Mouse (Mus musculus): Measurements from ENCODE around the gene Btnl4. TPM values are rescaled to one million over a fixed set of nuclear protein-coding genes. Genes with fewer than 3 reads are reported as not detected.
"Not testable (repeated sequence)": the region's sequence is repeated elsewhere in the genome, so short reads cannot be mapped to it uniquely, and the experiment has no call there.

The Btnl4 gene
- not detected in 2 replicates for polyA plus RNA-seq (2016; fragmentation: Nextera tagmentation; extraction: Ambion mirVana)

DNA sequence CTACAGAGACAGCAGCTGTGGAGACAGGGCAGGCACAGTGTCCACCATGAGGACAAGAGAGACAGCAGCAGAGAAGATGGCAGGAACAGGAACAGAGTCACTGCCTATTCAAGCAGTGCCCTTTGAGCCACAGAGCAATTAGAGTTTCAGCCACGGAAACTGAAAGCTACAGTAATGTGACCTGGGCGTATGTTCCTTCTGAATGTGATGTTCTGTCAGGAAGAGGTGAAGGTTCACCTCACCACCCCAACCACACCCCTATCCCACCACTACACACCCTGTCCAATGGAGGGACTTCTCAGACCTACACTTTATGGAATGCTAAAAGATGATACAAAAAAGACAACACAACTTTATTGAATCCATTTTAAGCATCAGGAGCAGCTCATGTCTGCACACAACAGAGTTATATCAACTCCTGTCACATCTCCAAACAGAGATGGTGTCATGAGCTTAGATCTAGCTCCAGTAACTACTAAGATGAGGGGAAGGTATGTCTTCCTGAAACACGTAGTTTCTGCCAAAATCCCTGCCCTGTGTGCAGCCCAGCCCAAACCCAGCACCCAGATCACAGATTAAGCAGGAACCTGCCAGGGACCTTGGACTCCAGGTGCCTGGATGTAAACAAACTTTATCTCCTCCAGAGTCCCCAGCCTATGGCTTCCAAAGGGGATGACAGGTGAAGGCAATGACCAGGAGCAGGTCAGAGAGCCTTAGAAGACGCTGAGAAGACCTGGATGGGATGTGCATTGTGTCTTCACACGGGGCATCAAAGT, at the start of gene Btnl4:
Gene Btnl4 (minus strand): TSS at position 81 of the 776 bp plus-strand sequence.
- not testable (repeated sequence) for H3K4me1 ChIP-seq; H3K4me3 ChIP-seq; ATAC-seq; H3K9me3 ChIP-seq (replicated peaks); H3K36me3 ChIP-seq; H3K4me2 ChIP-seq; H3K9ac ChIP-seq; H3K27ac ChIP-seq
- WGBS (ENCODE audit: insufficient replicate concordance): 61% methylated on average over 5 of the region's 5 CpGs
- H3K27me3 ChIP-seq (replicated peaks): peaks cover 32% of the 10 kb centered on the region

DNA sequence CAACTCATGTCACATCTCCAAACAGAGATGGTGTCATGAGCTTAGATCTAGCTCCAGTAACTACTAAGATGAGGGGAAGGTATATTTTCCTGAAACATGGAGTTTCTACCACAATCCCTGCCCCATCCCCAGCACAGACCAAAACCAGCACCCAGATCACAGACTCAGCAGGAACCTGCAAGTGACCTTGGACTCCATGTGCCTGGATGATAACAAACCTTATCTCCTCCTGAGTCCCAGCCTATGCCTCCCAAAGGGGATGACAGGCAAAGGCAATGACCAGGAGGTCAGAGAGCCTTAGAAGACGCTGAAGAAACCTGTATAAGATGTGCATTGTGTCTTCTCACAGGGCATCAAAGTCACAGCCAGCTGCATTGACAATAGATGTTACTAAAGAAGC, 41.9 kb upstream of the Btnl4 start:
- H3K9ac ChIP-seq: no peak overlapping the region
- no peak overlapping the region for H3K27ac ChIP-seq
- H3K4me1 ChIP-seq: no peaks in the 10 kb centered on the region
- H3K4me2 ChIP-seq: no peak overlapping the region
- ATAC-seq: no peak
- WGBS (ENCODE audit: insufficient replicate concordance): 44% methylated on average over 1 of the region's 1 CpGs
- H3K27me3 ChIP-seq (replicated peaks): peaks cover 16% of the 10 kb centered on the region; the same call in 1 of the 2 replicates
- H3K9me3 ChIP-seq (replicated peaks): no peaks in the 10 kb centered on the region
- no peaks in the 10 kb centered on the region for H3K36me3 ChIP-seq
- no peak overlapping the region for H3K4me3 ChIP-seq

GRCm38 (mm10) chr17:34518571-34518970, 41.5 kb upstream of the Btnl4 start:
- not testable (repeated sequence) for H3K36me3 ChIP-seq; H3K4me1 ChIP-seq; H3K4me2 ChIP-seq; H3K9me3 ChIP-seq (replicated peaks); ATAC-seq; H3K9ac ChIP-seq; H3K4me3 ChIP-seq; H3K27ac ChIP-seq
- WGBS (ENCODE audit: insufficient replicate concordance): 42% methylated on average over 3 of the region's 3 CpGs
- peaks cover 18% of the 10 kb centered on the region; the same call in 1 of the 2 replicates for H3K27me3 ChIP-seq (replicated peaks)

DNA sequence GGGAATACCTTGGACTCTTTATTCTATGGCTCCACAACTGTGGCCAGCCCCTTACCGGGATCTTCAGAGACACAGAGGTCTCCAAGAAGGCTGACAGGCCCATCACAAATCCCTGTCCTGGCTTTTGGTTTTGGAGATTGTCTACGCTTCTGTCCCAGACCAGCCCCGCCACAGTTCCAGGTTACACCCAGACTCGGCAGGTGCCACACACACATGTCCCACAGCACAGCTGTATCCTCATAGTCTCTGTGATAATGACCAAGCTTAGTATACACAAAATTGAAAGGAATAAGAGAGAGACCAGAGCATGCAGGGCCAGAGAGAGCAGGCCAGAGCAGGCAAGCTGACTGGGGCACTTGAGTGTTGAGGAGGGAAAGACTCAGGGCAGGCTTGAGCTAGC, 40.7 kb upstream of the Btnl4 start:
- H3K27me3 ChIP-seq (replicated peaks): peaks cover 21% of the 10 kb centered on the region; the same call in 1 of the 2 replicates
- no peak for ATAC-seq
- no peak overlapping the region for H3K4me2 ChIP-seq
- H3K4me3 ChIP-seq: no peak overlapping the region
- H3K9me3 ChIP-seq (replicated peaks): no peaks in the 10 kb centered on the region
- no peaks in the 10 kb centered on the region for H3K4me1 ChIP-seq
- no peak overlapping the region for H3K27ac ChIP-seq
- H3K36me3 ChIP-seq: no peaks in the 10 kb centered on the region
- WGBS (ENCODE audit: insufficient replicate concordance): 69% methylated on average over 4 of the region's 4 CpGs
- H3K9ac ChIP-seq: no peak overlapping the region

DNA sequence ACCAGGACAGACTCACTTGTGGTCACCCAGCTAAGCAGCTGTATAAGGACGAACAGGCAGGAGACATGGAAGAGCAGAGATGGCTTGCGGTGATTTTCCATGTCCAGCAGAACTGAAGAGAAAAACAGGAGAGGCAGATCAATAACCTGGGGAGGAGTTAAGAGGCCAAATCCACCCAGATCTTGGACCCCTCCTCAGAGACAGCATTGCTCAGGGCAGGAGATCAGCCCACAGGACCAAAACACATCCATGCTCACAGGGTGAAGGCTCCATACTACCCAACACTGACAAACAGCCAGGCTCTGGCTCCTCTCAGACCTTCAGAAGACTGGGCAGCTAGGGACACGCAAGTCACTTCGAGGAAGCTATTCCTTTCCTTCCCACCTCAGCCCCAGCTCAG, 40.1 kb upstream of the Btnl4 start, which contains the start of gene Btnl6:
Gene Btnl6 (minus strand): TSS at position 101 of the 400 bp plus-strand sequence.
- H3K36me3 ChIP-seq: no peaks in the 10 kb centered on the region
- no peak within 1 kb of the TSS for H3K4me2 ChIP-seq
- H3K9me3 ChIP-seq (replicated peaks): no peaks in the 10 kb centered on the region
- ATAC-seq: no peak
- no peak within 1 kb of the TSS for H3K27ac ChIP-seq
- no peak within 1 kb of the TSS for H3K4me3 ChIP-seq
- no peak within 1 kb of the TSS for H3K9ac ChIP-seq
- peaks cover 25% of the 10 kb centered on the region; the same call in 1 of the 2 replicates for H3K27me3 ChIP-seq (replicated peaks)
- 70% methylated on average over 4 of the region's 4 CpGs for WGBS (ENCODE audit: insufficient replicate concordance)
- H3K4me1 ChIP-seq: no peaks in the 10 kb centered on the region

DNA sequence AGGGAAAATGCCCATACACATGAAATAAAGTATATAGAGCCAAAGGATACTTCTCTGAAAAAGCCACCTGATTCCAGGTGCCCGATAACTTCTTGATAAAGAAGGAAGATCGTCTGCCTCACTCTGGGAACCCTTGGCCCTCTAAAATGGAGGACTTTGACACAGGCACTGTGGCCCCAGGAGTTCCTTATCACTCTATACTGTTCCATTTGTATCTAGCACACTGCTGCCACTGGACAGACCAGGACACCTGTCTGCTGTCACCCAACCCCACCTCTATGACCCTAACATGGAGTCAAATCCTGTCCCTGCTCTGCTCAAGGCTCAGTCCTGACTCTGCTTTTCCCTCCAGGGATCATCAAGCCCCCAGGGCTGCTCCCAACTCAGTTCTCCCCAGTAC, 39.4 kb upstream of the Btnl4 start:
- H3K27ac ChIP-seq: no peak overlapping the region
- no peak for ATAC-seq
- WGBS (ENCODE audit: insufficient replicate concordance): 58% methylated on average over 2 of the region's 2 CpGs
- H3K36me3 ChIP-seq: no peaks in the 10 kb centered on the region
- H3K9me3 ChIP-seq (replicated peaks): no peaks in the 10 kb centered on the region
- no peaks in the 10 kb centered on the region for H3K4me1 ChIP-seq
- H3K9ac ChIP-seq: no peak overlapping the region
- H3K4me2 ChIP-seq: no peak overlapping the region
- H3K27me3 ChIP-seq (replicated peaks): peaks cover 25% of the 10 kb centered on the region; the same call in 1 of the 2 replicates
- no peak overlapping the region for H3K4me3 ChIP-seq

GRCm38 (mm10) chr17:34511723-34512122, 34.6 kb upstream of the Btnl4 start:
- not testable (repeated sequence) for H3K36me3 ChIP-seq; H3K9me3 ChIP-seq (replicated peaks); H3K4me1 ChIP-seq; H3K4me2 ChIP-seq; ATAC-seq; H3K4me3 ChIP-seq; H3K27ac ChIP-seq; H3K9ac ChIP-seq
- 21% methylated on average over 1 of the region's 1 CpGs for WGBS (ENCODE audit: insufficient replicate concordance)
- H3K27me3 ChIP-seq (replicated peaks): peaks cover 15% of the 10 kb centered on the region; the same call in 1 of the 2 replicates

- H3K4me3 ChIP-seq: no peak overlapping the region
- H3K9me3 ChIP-seq (replicated peaks): no peaks in the 10 kb centered on the region
- peaks cover 1% of the 10 kb centered on the region; the same call in 1 of the 2 replicates for H3K27me3 ChIP-seq (replicated peaks)
- no peak for ATAC-seq
- H3K4me1 ChIP-seq: no peaks in the 10 kb centered on the region
- no peak overlapping the region for H3K4me2 ChIP-seq
- no peaks in the 10 kb centered on the region for H3K36me3 ChIP-seq
- no peak overlapping the region for H3K27ac ChIP-seq
- H3K9ac ChIP-seq: no peak overlapping the region
Measured at GRCm38 (mm10) chr17:34507591-34507990, 30.5 kb upstream of the Btnl4 start.

- not testable (repeated sequence) for H3K4me3 ChIP-seq; H3K9ac ChIP-seq; H3K4me2 ChIP-seq; H3K27ac ChIP-seq; H3K4me1 ChIP-seq; H3K9me3 ChIP-seq (replicated peaks); ATAC-seq; H3K36me3 ChIP-seq
- 55% methylated on average over 4 of the region's 4 CpGs for WGBS (ENCODE audit: insufficient replicate concordance)
- H3K27me3 ChIP-seq (replicated peaks): peaks cover 14% of the 10 kb centered on the region; the same call in 1 of the 2 replicates
Measured at GRCm38 (mm10) chr17:34497726-34498125, 20.6 kb upstream of the Btnl4 start.

- H3K27me3 ChIP-seq (replicated peaks): peaks cover 14% of the 10 kb centered on the region; the same call in 1 of the 2 replicates
- not testable (repeated sequence) for H3K27ac ChIP-seq; H3K9me3 ChIP-seq (replicated peaks); ATAC-seq; H3K4me2 ChIP-seq; H3K4me3 ChIP-seq; H3K4me1 ChIP-seq; H3K9ac ChIP-seq; H3K36me3 ChIP-seq
- 73% methylated on average over 3 of the region's 3 CpGs for WGBS (ENCODE audit: insufficient replicate concordance)
Measured at GRCm38 (mm10) chr17:34497319-34497718, 20.2 kb upstream of the Btnl4 start.

GRCm38 (mm10) chr17:34496539-34496938, 19.4 kb upstream of the Btnl4 start:
- Histone ChIP-seq H3K27me3 (replicated peaks) (peaks cover 14% of the 10 kb centered on the region; the same call in 1 of the 2 replicates), H3K9ac (no peak overlapping the region), H3K9me3 (replicated peaks) (no peaks in the 10 kb centered on the region), H3K4me2 (no peak overlapping the region), H3K4me1 (no peaks in the 10 kb centered on the region), H3K4me3 (no peak overlapping the region), H3K27ac (no peak overlapping the region), H3K36me3 (no peaks in the 10 kb centered on the region)
- no peak for ATAC-seq
- WGBS (ENCODE audit: insufficient replicate concordance): 79% methylated on average over 1 of the region's 2 CpGs

GRCm38 (mm10) chr17:34495156-34495555, 18.0 kb upstream of the Btnl4 start:
- H3K36me3 ChIP-seq; H3K27ac ChIP-seq; H3K4me1 ChIP-seq; H3K9me3 ChIP-seq (replicated peaks); H3K4me3 ChIP-seq; ATAC-seq; H3K4me2 ChIP-seq; H3K9ac ChIP-seq: not testable (repeated sequence)
- peaks cover 11% of the 10 kb centered on the region; the same call in 1 of the 2 replicates for H3K27me3 ChIP-seq (replicated peaks)
- WGBS (ENCODE audit: insufficient replicate concordance): 60% methylated on average over 2 of the region's 2 CpGs
